Mouse (Mus musculus) left cerebral cortex, postnatal 36 days (tissue): ENCODE measurements at regions not wholly inside any gene's neighbourhood (a gene's known extent, or its start where the extent isn't known, plus 50 kb on each side); places are given as distances from the start of the nearest gene placed in this dataset.

ENCODE experiments used
- DNase-seq, 2 experiments: peaks; one replicate each; pipeline ENCODE4 v3.0.0; 2021 to 2022; ENCODE audit warnings: low spot score in 2 of 2, mixed read lengths in 1 of 2
- intact Hi-C: fragments of 180-260 bp; cut with DNase I; formaldehyde crosslinking; loops from one replicate; pipeline ENCODE4 v1.15.1; 2025

GRCm38 (mm10) chr16:86971691-86972090, 382.3 kb upstream of the N6amt1 start:
- intact Hi-C loops: no loop called here
- DNase-seq: no peak

DNA sequence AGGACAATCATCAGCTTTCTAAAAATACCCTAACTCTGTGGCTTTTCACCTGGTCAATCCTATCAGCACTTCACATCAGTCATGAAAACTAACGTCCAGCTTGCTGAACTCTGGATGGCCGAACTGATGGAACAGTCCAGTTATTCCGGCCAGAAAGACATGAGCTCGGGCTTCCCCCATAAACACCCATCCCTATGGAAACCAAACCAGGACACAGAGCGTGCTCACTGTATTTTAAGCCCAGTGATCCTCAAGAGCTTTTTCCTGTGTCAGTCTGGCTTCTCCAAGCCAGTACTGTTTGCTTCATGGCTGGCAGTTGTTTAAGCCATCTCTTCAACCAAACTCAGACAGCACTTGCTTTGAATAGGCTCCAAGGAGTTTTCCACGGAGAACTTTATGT, 404.3 kb upstream of the N6amt1 start:
- DNase-seq: no peak
- intact Hi-C loops: no loop called here

GRCm38 (mm10) chr16:86945531-86946144, 408.3 kb upstream of the N6amt1 start:
- intact Hi-C loops: no loop called here
- no peak for DNase-seq

DNA sequence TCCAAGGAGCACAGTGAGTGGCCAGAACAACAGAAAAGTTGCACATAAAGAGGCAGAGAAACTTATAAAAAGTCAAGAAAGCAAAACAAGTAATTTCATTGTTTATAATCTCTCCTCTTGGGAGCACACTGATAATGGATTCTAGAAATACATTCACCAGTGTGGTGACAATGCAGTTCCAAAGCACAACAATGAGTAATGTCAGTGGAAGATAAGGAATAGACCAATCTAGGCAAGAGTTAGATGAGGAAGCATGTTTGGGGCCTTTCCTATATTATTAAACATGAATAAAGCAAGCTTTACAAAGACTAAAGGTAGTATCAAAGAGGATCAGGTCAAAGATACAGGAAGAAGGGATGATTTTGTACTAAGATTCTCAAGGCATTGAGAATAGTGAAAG, 408.9 kb upstream of the N6amt1 start:
- intact Hi-C loops: no loop called here
- DNase-seq: no peak

- no peak for DNase-seq
- intact Hi-C loops: no loop called here
These were observed 419.0 kb upstream of the N6amt1 start for GRCm38 (mm10) chr16:86934989-86935388.

GRCm38 (mm10) chr16:86932765-86933164, 421.2 kb upstream of the N6amt1 start:
- intact Hi-C loops: no loop called here

DNA sequence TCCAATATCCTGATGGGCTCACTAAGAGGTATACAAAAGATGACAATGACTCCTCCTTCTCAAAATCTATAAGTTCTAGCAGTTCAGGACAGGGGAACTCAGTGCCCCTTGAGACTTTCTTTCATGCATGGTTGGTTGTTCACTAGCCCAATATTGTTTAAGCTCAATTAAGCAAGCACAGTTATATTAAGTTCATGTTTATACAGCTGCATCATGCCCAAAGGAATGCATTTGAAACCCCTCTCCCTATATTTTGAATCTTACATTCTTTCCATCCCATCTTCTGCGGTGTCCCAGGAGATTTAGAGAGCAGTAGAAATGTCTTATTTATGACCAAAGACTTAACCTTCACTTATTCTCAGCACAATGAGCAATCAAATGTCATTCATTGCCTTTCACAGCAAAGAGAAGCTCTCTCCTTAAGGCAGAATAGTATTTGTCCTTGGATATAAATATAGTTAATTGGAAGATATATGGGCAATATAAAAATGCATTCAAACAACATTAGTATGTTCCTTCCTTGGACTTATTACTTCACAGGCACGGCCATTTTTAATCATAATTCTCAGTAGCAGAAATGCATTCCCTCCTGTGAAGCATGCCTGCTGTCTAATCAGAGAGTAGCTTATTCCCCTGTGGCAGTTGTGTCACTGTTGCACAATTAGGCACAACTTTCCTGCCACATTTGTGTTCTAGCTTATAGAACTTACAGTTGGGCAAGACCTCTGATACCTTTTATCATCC, 455.8 kb upstream of the N6amt1 start:
- DNase-seq: no peak
- intact Hi-C loops: no loop called here

More at GRCm38 (mm10) chr16:86932765-86933164, 421.2 kb upstream of the N6amt1 start:
- no peak for DNase-seq

- intact Hi-C loops: no loop called here
- no peak for DNase-seq
These were observed 459.0 kb upstream of the N6amt1 start for GRCm38 (mm10) chr16:86894982-86895381.

GRCm38 (mm10) chr16:86894333-86894732, 459.7 kb upstream of the N6amt1 start:
- no peak for DNase-seq
- intact Hi-C loops: no loop called here

DNA sequence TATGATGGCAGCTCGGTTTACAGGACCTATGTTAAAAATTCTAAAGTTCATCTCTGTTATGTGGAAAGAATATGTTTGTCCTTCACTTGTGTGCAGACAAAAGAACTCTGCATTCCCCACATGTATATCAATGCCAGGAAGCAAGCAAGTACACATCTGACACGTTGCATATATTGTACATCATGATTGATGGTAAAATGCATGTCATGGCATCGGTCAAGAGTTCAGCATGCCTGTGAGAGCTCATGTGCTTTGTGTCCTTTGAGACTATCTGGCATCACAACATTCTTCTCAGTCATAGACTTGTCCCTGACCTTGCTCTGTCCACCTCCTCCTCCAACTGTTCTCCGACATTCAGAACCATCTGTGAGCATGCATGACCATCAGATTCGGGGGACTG, 465.6 kb upstream of the N6amt1 start:
- intact Hi-C loops: no loop called here
- no peak for DNase-seq

DNA sequence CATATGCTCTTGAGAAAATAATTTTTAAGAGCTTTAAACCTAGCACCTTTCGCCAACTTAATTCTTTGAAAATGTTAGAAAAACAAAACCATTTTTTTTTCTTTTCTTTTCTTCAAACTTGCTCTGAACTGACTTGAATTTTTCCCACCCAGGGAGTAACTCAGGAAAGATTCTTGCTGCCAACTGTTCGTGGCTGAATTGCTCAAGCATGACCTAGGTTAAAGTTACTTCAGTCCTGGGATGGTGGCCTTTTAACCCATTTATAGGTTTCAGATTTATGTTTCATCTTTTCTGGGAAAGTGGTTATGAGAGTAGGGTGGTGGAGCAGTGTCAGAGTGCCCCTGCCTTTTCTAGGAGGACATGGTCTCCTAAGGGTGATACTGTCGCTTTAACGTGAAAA, 466.4 kb upstream of the N6amt1 start:
- intact Hi-C loops: no loop called here
- no peak for DNase-seq

DNA sequence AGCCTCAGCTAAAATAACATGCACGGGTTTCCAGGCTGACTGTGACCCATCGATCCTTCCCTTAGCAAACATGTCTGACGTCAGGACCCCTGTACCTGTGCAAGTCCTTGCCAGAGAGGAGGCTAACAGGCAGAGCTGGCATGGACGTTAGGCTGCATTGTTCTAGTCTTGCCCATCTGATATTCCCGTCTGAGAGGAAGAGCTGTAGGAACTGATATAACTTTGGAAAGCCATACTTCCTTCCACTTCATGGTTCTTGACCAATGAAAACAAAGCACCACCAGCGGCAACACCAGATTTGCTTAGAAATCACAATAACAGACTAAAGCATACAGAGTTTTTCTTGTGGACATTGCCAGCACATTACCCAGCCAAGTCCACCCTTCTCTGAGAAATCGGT, 470.1 kb upstream of the N6amt1 start:
- intact Hi-C loops: loop anchor here (2.0 to 5.0 kb wide), 4 partner anchors 237 to 1077 kb away; no protein-coding TSS in a partner anchor
- no peak for DNase-seq

DNA sequence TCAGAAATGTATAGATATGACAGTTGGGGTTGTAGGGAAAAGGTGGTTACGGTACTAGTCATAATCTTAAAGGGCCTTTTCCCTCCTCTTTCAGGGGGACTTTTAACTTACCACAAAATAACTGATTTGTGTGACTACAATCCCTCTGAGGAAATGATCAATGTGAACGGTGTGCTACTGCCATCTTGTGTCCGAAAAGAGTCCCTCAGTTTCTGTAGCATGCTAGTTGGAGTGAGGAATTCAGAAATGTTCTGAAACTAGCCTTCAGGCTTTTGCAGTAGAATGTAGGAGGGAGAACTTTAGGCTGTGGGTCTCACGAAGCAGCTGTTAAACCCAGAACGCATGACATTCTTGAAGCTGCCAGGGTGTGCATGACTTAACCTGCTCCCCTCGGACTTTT, 471.5 kb upstream of the N6amt1 start:
- intact Hi-C loops: loop anchor here (2.0 to 5.0 kb wide), 4 partner anchors 235 to 1076 kb away; no protein-coding TSS in a partner anchor
- DNase-seq: peak; percentile 7 to 43

GRCm38 (mm10) chr16:86881583-86881982, 472.4 kb upstream of the N6amt1 start:
- intact Hi-C loops: loop anchor here (5.0 kb wide), 3 partner anchors 234 to 464 kb away; no protein-coding TSS in a partner anchor
- DNase-seq: no peak

- no peak for DNase-seq
These were observed 493.2 kb upstream of the N6amt1 start for GRCm38 (mm10) chr16:86860828-86861227.

DNA sequence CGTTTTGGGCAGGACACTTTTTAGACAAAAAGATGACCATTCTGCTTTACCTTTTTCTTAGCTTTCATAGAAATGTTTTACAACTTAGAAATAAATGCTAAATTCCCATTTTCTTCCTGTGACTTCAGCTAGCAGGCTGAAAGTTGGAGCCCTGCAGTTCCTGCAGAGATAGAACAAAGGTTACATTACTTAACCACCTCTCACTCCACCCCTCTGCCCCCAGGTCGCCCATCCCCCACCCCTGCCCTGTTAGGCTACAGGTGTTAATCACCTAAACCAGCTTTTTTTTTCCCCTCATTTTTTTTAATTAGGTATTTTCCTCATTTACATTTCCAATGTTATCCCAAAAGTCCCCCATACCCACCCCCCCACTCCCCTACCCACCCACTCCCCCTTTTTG, 498.1 kb upstream of the N6amt1 start:
- no peak for DNase-seq
- intact Hi-C loops: no loop called here

More at GRCm38 (mm10) chr16:86860828-86861227, 493.2 kb upstream of the N6amt1 start:
- intact Hi-C loops: no loop called here

DNA sequence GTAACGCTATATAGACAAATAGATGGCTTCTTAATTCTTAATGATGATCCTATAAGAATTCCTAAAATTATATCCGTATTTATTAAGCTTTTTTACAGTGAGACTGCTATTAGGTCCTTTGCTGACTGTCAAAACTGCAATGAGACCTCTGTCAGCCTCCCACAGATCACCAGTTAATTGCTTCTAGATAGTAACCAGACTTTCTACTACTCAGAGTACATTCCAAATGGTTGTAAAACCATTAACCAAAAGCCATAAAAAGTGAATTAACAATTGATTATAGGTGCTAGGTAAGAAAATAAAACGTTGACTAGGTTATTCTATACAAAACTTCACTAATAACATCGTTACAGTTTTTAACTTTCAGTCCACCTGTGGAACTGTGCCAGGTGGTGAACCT, 498.7 kb upstream of the N6amt1 start:
- DNase-seq: no peak
- intact Hi-C loops: no loop called here

DNA sequence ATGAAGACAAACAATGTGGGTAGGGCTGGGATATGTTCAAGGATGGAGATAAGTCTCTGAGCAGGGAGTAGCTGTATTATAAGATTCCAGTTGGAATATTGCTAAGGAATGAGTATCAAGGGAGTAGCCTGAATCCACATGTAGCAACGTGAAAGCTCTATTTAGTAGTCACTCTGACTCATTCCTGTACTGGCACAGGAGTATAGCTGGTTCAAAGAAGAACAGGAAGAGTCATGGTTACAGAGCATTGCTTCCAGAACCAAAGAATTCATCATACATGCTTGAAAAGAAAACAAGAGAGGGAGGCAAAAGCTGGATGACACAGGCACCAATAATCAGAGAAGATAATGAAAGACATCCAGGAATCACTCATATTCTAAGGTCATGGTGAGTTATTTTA, 500.6 kb upstream of the N6amt1 start:
- no peak for DNase-seq
- intact Hi-C loops: no loop called here

GRCm38 (mm10) chr16:86838457-86839337, 515.3 kb upstream of the N6amt1 start:
- no peak for DNase-seq
- intact Hi-C loops: no loop called here

- no peak for DNase-seq
- intact Hi-C loops: no loop called here
These were observed 526.3 kb upstream of the N6amt1 start for GRCm38 (mm10) chr16:86827645-86828044.
